Mouse (Mus musculus) lung, adult 2 months (tissue): ENCODE data around the gene Aspa.

Experiments used
- CTCF ChIP-seq: fragments of 200-500 bp; IDR thresholded peaks from 2 replicates; pipeline ENCODE4 v1.5.1; 2011; ENCODE audit warnings: mild to moderate bottlenecking, low read length, control low read depth; ENCODE audit not compliant: insufficient read depth
- POLR2A ChIP-seq: fragments of 200-500 bp; IDR thresholded peaks from 2 replicates; pipeline ENCODE4 v1.6.1; 2011; ENCODE audit warnings: low read depth, mild to moderate bottlenecking, control low read depth, low read length, borderline replicate concordance; ENCODE audit errors: extremely low read depth

- TF ChIP-seq POLR2A = no peak
- no peak for TF ChIP-seq CTCF
These were observed 7.5 kb upstream of the Aspa start for GRCm38 (mm10) chr11:73336919-73337318.
